Mouse (Mus musculus) lung, adult 2 months (tissue): ENCODE results near the gene Zkscan17.

Experiments
- CTCF ChIP-seq: fragments of 200-500 bp; IDR thresholded peaks from 2 replicates; pipeline ENCODE4 v1.5.1; 2011; ENCODE audit warnings: mild to moderate bottlenecking, low read length, control low read depth; ENCODE audit not compliant: insufficient read depth
- POLR2A ChIP-seq: fragments of 200-500 bp; IDR thresholded peaks from 2 replicates; pipeline ENCODE4 v1.6.1; 2011; ENCODE audit warnings: low read depth, mild to moderate bottlenecking, control low read depth, low read length, borderline replicate concordance; ENCODE audit errors: extremely low read depth

DNA sequence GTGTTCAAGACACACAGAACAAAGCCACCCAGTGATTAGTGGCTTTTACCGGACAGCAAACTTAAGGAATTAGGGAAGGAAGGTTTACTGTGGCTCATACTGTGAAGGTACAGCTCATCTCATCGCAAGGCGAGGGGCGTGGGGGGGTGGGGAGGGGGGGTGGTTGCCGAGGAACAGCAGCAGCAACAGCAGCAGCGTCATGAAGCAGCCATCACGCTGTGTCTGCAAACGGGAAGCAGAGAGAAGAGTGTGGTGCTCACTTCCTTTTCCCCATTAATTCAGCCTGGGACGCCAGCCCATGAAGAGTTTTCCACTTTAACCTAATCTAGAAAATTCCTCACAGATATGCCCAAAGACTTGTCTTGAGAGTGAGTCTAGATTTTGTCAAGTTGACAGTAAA, 36.3 kb upstream of the Zkscan17 start:
- TF ChIP-seq CTCF (no peak), POLR2A (no peak)
